Mouse (Mus musculus) limb, embryonic 13.5 days (tissue): ENCODE measurements around the gene Cyp17a1. TPM values are rescaled to one million over a fixed set of nuclear protein-coding genes. Genes with fewer than 3 reads are reported as not detected.

Source experiments
- ATAC-seq: fragments of 200-750 bp; cut with Nextera tagmentation; 2 replicates; pipeline ENCODE4 v1.8.0; 2017; ENCODE audit warnings: low read depth, moderate number of reproducible peaks, moderate TSS enrichment; ENCODE audit not compliant: low FRiP score
- H3K27ac ChIP-seq: fragments of 300-500 bp; sonication (generic); 2 replicates; pipeline ENCODE4 v1.5.1; 2015; ENCODE audit warnings: inconsistent platforms, mild to moderate bottlenecking, moderate library complexity
- H3K27me3 ChIP-seq: fragments of 300-500 bp; sonication (generic); 2 replicates; pipeline ENCODE4 v1.6.1; 2015; ENCODE audit warnings: mild to moderate bottlenecking, inconsistent platforms
- H3K36me3 ChIP-seq: fragments of 300-500 bp; sonication (generic); 2 replicates; pipeline ENCODE4 v1.6.1; 2015; ENCODE audit warnings: inconsistent platforms, mild to moderate bottlenecking, moderate library complexity
- H3K4me1 ChIP-seq: fragments of 300-500 bp; sonication (generic); 2 replicates; pipeline ENCODE4 v1.6.1; 2015; ENCODE audit warnings: inconsistent platforms
- H3K4me2 ChIP-seq: fragments of 300-500 bp; sonication (generic); replicated peaks from 2 replicates; pipeline ENCODE4 v1.6.1; 2015; ENCODE audit warnings: inconsistent platforms, mild to moderate bottlenecking, moderate library complexity
- H3K4me3 ChIP-seq: fragments of 300-500 bp; sonication (generic); 2 replicates; pipeline ENCODE4 v1.5.1; 2015; ENCODE audit warnings: moderate library complexity, mild to moderate bottlenecking, inconsistent platforms
- H3K9ac ChIP-seq: fragments of 300-500 bp; sonication (generic); 2 replicates; pipeline ENCODE4 v1.6.1; 2015; ENCODE audit warnings: mild to moderate bottlenecking, inconsistent platforms
- H3K9me3 ChIP-seq: fragments of 300-500 bp; sonication (generic); 2 replicates; pipeline ENCODE4 v1.6.1; 2016; ENCODE audit warnings: inconsistent platforms
- WGBS: fragments of 180-500 bp; shearing (Covaris S2); methylation state at CpG from one replicate; pipeline ENCODE4 v1.1.7; 2015; 5-methylcytosine and 5-hydroxymethylcytosine counted together
- polyA plus RNA-seq: library from polyadenylated mRNA; unstranded; fragments of >200 nt; fragmentation: Nextera tagmentation; extraction: Ambion mirVana; gene quantifications from 2 replicates; pipeline ENCODE4 v1.2.1, GENCODE M21; 2015

Gene Cyp17a1
- 0.05 TPM in 1 of 2 replicates, not detected in the other for polyA plus RNA-seq

- no peaks in the 10 kb centered on the region for H3K4me1 ChIP-seq
- no peak for ATAC-seq
- WGBS, result 62% methylated on average over 5 of the region's 5 CpGs
- no peak within 1 kb of the TSS for H3K4me3 ChIP-seq
- no peaks in the 10 kb centered on the region for H3K36me3 ChIP-seq
- H3K9me3 ChIP-seq, result no peaks in the 10 kb centered on the region
- H3K27ac ChIP-seq, result no peak within 1 kb of the TSS
- no peak within 1 kb of the TSS for H3K4me2 ChIP-seq
- peaks cover 12% of the 10 kb centered on the region for H3K27me3 ChIP-seq
- no peak within 1 kb of the TSS for H3K9ac ChIP-seq
These were observed at the start of gene Cyp17a1 for GRCm38 (mm10) chr19:46672766-46673418. Gene Cyp17a1, minus strand, starts transcription at chr19:46673172.

- Histone ChIP-seq H3K4me2 (no peak overlapping the region), H3K4me3 (no peak overlapping the region), H3K9ac (no peak overlapping the region), H3K36me3 (peaks cover 51% of the 10 kb centered on the region), H3K27me3 (no peaks in the 10 kb centered on the region), H3K27ac (no peak overlapping the region), H3K9me3 (peaks cover 7% of the 10 kb centered on the region; the same call in 1 of the 2 replicates), H3K4me1 (no peaks in the 10 kb centered on the region)
- ATAC-seq, result no peak
- WGBS, result 84% methylated on average over 4 of the region's 4 CpGs
These were observed 45.2 kb upstream of the Cyp17a1 start for GRCm38 (mm10) chr19:46718150-46718549.

DNA sequence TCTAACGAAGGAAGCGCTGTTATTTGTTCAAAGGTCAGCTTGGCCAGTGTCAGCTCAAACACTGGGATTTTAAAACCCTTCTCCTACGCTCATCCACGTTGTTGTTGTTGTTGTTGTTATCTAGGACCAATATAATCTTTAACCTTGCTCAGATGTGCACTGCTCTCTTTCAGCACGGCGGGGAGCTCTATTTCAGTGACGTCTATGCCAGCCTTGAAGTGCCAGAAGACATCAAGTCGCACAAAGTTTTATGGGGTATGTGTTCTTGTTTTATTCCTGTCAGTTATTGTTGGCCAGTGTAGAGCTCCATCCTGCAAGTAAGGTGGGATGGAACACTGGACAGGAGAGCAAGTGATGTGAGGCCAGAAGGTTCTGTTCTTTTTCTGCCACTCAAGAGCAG, 42.0 kb upstream of the Cyp17a1 start:
- H3K4me2 ChIP-seq, result no peak overlapping the region
- H3K4me3 ChIP-seq, result no peak overlapping the region
- peaks cover 41% of the 10 kb centered on the region for H3K36me3 ChIP-seq
- peaks cover 7% of the 10 kb centered on the region; the same call in 1 of the 2 replicates for H3K9me3 ChIP-seq
- H3K27ac ChIP-seq, result no peak overlapping the region
- no peaks in the 10 kb centered on the region for H3K4me1 ChIP-seq
- 87% methylated on average over 8 of the region's 8 CpGs for WGBS
- no peaks in the 10 kb centered on the region for H3K27me3 ChIP-seq
- no peak overlapping the region for H3K9ac ChIP-seq
- ATAC-seq, result no peak

- no peak overlapping the region for H3K4me3 ChIP-seq
- no peak for ATAC-seq
- H3K36me3 ChIP-seq, result peaks cover 36% of the 10 kb centered on the region
- 91% methylated on average over 8 of the region's 8 CpGs for WGBS
- no peak overlapping the region for H3K27ac ChIP-seq
- no peaks in the 10 kb centered on the region for H3K27me3 ChIP-seq
- no peak overlapping the region for H3K9ac ChIP-seq
- H3K9me3 ChIP-seq, result peaks cover 7% of the 10 kb centered on the region; the same call in 1 of the 2 replicates
- no peaks in the 10 kb centered on the region for H3K4me1 ChIP-seq
- H3K4me2 ChIP-seq, result no peak overlapping the region
These were observed 41.3 kb upstream of the Cyp17a1 start for GRCm38 (mm10) chr19:46714234-46714633.

DNA sequence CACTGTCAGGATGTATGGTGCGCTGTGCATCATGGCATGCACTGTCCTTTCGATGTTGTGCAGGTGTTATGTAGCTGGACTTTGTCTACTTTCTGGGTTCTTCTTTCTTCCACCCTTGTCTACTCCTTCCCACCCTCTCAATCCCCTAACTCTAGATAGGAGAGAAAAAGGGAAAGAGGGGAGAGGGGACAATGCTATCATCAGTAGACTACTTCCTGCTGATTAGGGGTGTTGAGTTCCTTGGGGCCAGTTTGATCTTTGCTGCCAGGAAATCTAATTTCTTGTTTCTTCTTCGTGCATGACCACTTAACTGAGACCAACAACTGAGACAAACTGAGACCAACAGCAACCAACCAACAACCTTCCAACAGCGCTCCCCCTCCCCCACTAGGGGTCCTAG, 37.6 kb upstream of the Cyp17a1 start:
- ATAC-seq, result no peak
- Histone ChIP-seq H3K27me3 (no peaks in the 10 kb centered on the region), H3K4me3 (no peak overlapping the region), H3K27ac (no peak overlapping the region), H3K9ac (no peak overlapping the region), H3K9me3 (no peaks in the 10 kb centered on the region), H3K36me3 (peaks cover 16% of the 10 kb centered on the region), H3K4me2 (no peak overlapping the region), H3K4me1 (peaks cover 11% of the 10 kb centered on the region)
- 92% methylated on average over 4 of the region's 4 CpGs for WGBS

- Histone ChIP-seq H3K4me2 (peak within 1 kb of the TSS; percentile 61), H3K9me3 (no peaks in the 10 kb centered on the region), H3K4me3 (peak within 1 kb of the TSS; percentile 54), H3K4me1 (peaks cover 11% of the 10 kb centered on the region), H3K27ac (no peak within 1 kb of the TSS), H3K9ac (peak within 1 kb of the TSS; percentile 56), H3K36me3 (peaks cover 12% of the 10 kb centered on the region), H3K27me3 (no peaks in the 10 kb centered on the region)
- ATAC-seq, result no peak; the same call in 1 of the 2 replicates
- 7% methylated on average over 31 of the region's 31 CpGs for WGBS
These were observed 34.6 kb upstream of the Cyp17a1 start, which contains the start of gene As3mt for GRCm38 (mm10) chr19:46707296-46708151. Gene As3mt, plus strand, starts transcription at chr19:46707458.

GRCm38 (mm10) chr19:46706540-46707295, 33.7 kb upstream of the Cyp17a1 start:
- Histone ChIP-seq H3K4me2 (peak overlapping the region; percentile 61), H3K9ac (no peak overlapping the region)
- 74% methylated on average over 9 of the region's 9 CpGs for WGBS

DNA sequence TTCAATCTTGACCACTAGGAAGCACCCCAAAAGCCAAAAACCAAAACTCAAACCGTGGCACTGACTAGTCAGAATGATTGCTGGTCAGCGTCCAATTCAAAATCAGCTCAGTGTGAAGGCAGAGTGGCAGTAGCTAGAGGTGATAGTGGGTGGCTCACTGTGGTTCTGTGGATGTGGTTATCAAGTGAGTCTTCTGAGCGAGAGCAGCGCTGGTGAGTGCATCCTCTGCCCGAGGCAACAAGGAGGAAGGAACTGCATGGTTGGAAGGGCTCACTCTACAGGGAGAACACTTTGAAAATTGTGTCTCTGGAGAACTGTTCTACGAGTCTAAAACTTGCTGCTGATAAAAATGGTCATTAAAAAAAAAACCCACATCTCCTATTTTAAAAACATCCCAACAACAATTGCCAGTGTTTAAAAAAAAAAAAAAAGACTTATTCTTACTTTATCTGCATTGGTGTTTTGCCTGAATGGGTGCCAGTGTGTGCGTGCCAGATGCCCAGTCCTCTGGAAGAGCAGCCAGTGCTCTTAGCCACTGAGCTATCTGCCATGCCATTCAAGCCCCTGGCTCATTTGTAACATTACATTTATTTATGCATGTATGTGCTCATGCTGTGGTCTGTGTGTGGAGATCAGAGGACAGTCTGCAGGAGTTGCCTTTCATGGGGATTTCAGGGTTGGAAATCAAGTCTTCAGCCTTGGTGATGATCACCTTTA, 33.0 kb upstream of the Cyp17a1 start:
- Histone ChIP-seq H3K36me3 (peaks cover 21% of the 10 kb centered on the region), H3K4me3 (no peak overlapping the region), H3K27ac (no peak overlapping the region), H3K9ac (no peak overlapping the region), H3K4me2 (no peak overlapping the region), H3K4me1 (peaks cover 11% of the 10 kb centered on the region), H3K27me3 (no peaks in the 10 kb centered on the region), H3K9me3 (no peaks in the 10 kb centered on the region)
- WGBS, result 66% methylated on average over 7 of the region's 7 CpGs
- ATAC-seq, result no peak

More at GRCm38 (mm10) chr19:46706540-46707295, 33.7 kb upstream of the Cyp17a1 start:
- Histone ChIP-seq H3K27ac (no peak overlapping the region), H3K9me3 (no peaks in the 10 kb centered on the region), H3K36me3 (peaks cover 14% of the 10 kb centered on the region; the same call in 1 of the 2 replicates), H3K27me3 (no peaks in the 10 kb centered on the region), H3K4me3 (peak overlapping the region; percentile 54), H3K4me1 (peaks cover 11% of the 10 kb centered on the region)
- no peak for ATAC-seq

DNA sequence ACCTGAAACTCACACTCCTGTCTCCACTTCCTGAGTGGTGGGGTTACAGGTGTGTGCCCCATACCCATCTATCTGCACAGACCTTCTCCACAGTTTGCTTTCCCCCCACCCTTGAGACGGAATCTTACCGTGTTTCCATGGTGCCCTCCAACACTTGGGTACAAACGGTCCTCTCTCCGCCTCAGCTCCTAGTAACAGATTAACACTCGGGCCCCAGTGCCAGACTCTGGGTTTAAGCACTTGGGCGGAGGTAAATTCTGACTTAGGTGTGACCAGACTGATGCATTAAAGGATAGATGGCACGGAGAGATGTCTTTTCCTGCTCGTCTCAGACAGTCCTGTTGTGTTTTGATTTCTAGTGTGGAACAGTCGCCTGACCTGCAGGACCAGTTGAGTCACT, 28.2 kb upstream of the Cyp17a1 start:
- Histone ChIP-seq H3K4me2 (no peak overlapping the region), H3K27me3 (no peaks in the 10 kb centered on the region), H3K9ac (no peak overlapping the region), H3K27ac (no peak overlapping the region), H3K4me3 (no peak overlapping the region), H3K9me3 (no peaks in the 10 kb centered on the region), H3K36me3 (peaks cover 27% of the 10 kb centered on the region), H3K4me1 (no peaks in the 10 kb centered on the region)
- no peak for ATAC-seq
- WGBS, result 84% methylated on average over 9 of the region's 9 CpGs

GRCm38 (mm10) chr19:46699011-46699481, 26.1 kb upstream of the Cyp17a1 start:
- WGBS, result 73% methylated on average over 10 of the region's 10 CpGs
- Histone ChIP-seq H3K4me3 (no peak overlapping the region), H3K27me3 (no peaks in the 10 kb centered on the region), H3K36me3 (peaks cover 36% of the 10 kb centered on the region), H3K4me1 (no peaks in the 10 kb centered on the region), H3K9me3 (no peaks in the 10 kb centered on the region), H3K9ac (no peak overlapping the region), H3K4me2 (no peak overlapping the region), H3K27ac (no peak overlapping the region)
- ATAC-seq, result no peak

- H3K4me2 ChIP-seq, result no peak overlapping the region
- H3K27me3 ChIP-seq, result no peaks in the 10 kb centered on the region
- ATAC-seq, result no peak
- H3K9ac ChIP-seq, result no peak overlapping the region
- H3K36me3 ChIP-seq, result peaks cover 36% of the 10 kb centered on the region
- no peak overlapping the region for H3K4me3 ChIP-seq
- no peaks in the 10 kb centered on the region for H3K9me3 ChIP-seq
- no peak overlapping the region for H3K27ac ChIP-seq
- 48% methylated on average over 19 of the region's 19 CpGs for WGBS
- H3K4me1 ChIP-seq, result no peaks in the 10 kb centered on the region
These were observed 25.0 kb upstream of the Cyp17a1 start for GRCm38 (mm10) chr19:46697840-46698517.
